Mouse (Mus musculus): Measurements from ENCODE around the gene Gls2.
"Not testable (repeated sequence)": the region's sequence is repeated elsewhere in the genome, so short reads cannot be mapped to it uniquely, and the experiment has no call there.

Gls2 gene

GRCm38 (mm10) chr10:128194024-128194550 is at the start of gene Gls2:
TSS of gene Gls2 (plus strand) at chr10:128194457.
- DNase-seq, result peak; percentile 97

GRCm38 (mm10) chr10:128144961-128145360 is 49.3 kb upstream of the Gls2 start:
- no peak for DNase-seq

- no peak for DNase-seq
These were observed 45.4 kb upstream of the Gls2 start for GRCm38 (mm10) chr10:128148789-128149365.

- DNase-seq, result no peak
These were observed 44.7 kb upstream of the Gls2 start for GRCm38 (mm10) chr10:128149592-128149991.

GRCm38 (mm10) chr10:128150941-128151340 is 43.3 kb upstream of the Gls2 start:
- peak; percentile 22 for DNase-seq

- DNase-seq, result no peak
These were observed 40.3 kb upstream of the Gls2 start for GRCm38 (mm10) chr10:128153978-128154377.

GRCm38 (mm10) chr10:128165726-128166125 is 28.5 kb upstream of the Gls2 start:
- DNase-seq, result not testable (repeated sequence)

- no peak for DNase-seq
These were observed 27.2 kb upstream of the Gls2 start for GRCm38 (mm10) chr10:128167091-128167490.

- DNase-seq, result not testable (repeated sequence)
These were observed 22.9 kb upstream of the Gls2 start for GRCm38 (mm10) chr10:128171348-128171747.

GRCm38 (mm10) chr10:128175302-128175701 is 19.0 kb upstream of the Gls2 start:
- no peak for DNase-seq

- DNase-seq, result peak; percentile 51
These were observed 18.1 kb upstream of the Gls2 start for GRCm38 (mm10) chr10:128175996-128176755.

GRCm38 (mm10) chr10:128177316-128177715 is 16.9 kb upstream of the Gls2 start:
- no peak for DNase-seq

GRCm38 (mm10) chr10:128179989-128180388 is 14.3 kb upstream of the Gls2 start, which contains the start of gene Rbms2:
TSS of gene Rbms2 (minus strand) at chr10:128180297.
- DNase-seq, result no peak

- no peak for DNase-seq
These were observed 10.0 kb upstream of the Gls2 start for GRCm38 (mm10) chr10:128184296-128184695.

- no peak for DNase-seq
These were observed 8.8 kb upstream of the Gls2 start for GRCm38 (mm10) chr10:128185277-128185940.

GRCm38 (mm10) chr10:128185959-128186358 is 8.3 kb upstream of the Gls2 start:
- DNase-seq, result peak; percentile 79

- DNase-seq, result no peak
These were observed 7.1 kb upstream of the Gls2 start for GRCm38 (mm10) chr10:128187181-128187605.

- DNase-seq, result peak; percentile 83
These were observed 5.9 kb upstream of the Gls2 start for GRCm38 (mm10) chr10:128188242-128188877.

GRCm38 (mm10) chr10:128191472-128191871 is 2.8 kb upstream of the Gls2 start:
- DNase-seq, result no peak

- not testable (repeated sequence) for DNase-seq
These were observed 2.1 kb upstream of the Gls2 start for GRCm38 (mm10) chr10:128192030-128192766.

GRCm38 (mm10) chr10:128193113-128193512 is 1.1 kb upstream of the Gls2 start:
- no peak for DNase-seq
